Mouse (Mus musculus) bone marrow, adult 2 months (tissue): ENCODE measurements at regions not wholly inside any gene's neighbourhood (a gene's known extent, or its start where the extent isn't known, plus 50 kb on each side); places are given as distances from the start of the nearest gene placed in this dataset.

ENCODE experiments used
- CTCF ChIP-seq: fragments of 200-500 bp; IDR thresholded peaks from 2 replicates; pipeline ENCODE4 v1.5.1; 2011; ENCODE audit warnings: low read length, control low read depth; ENCODE audit not compliant: control insufficient read depth, insufficient read depth
- POLR2A ChIP-seq: fragments of 200-500 bp; IDR thresholded peaks from 2 replicates; pipeline ENCODE4 v1.6.1; 2011; ENCODE audit warnings: low read depth, mild to moderate bottlenecking, control low read depth, low read length, borderline replicate concordance; ENCODE audit not compliant: control insufficient read depth

GRCm38 (mm10) chr2:75412735-75413134 is 246.3 kb upstream of the Hnrnpa3 start:
- TF ChIP-seq CTCF (no peak), POLR2A (no peak)
